Mouse (Mus musculus): ENCODE data around the gene Tmem62. TPM values are rescaled to one million over a fixed set of nuclear protein-coding genes. Genes with fewer than 3 reads are reported as not detected.
A peak's percentile ranks its signal among the peaks of the same experiment; 100 is the strongest.
"Not testable (repeated sequence)": the region's sequence is repeated elsewhere in the genome, so short reads cannot be mapped to it uniquely, and the experiment has no call there.

Tmem62 gene
- polyA plus RNA-seq, 1 experiment from 2014 or later: 3.3 TPM

DNA sequence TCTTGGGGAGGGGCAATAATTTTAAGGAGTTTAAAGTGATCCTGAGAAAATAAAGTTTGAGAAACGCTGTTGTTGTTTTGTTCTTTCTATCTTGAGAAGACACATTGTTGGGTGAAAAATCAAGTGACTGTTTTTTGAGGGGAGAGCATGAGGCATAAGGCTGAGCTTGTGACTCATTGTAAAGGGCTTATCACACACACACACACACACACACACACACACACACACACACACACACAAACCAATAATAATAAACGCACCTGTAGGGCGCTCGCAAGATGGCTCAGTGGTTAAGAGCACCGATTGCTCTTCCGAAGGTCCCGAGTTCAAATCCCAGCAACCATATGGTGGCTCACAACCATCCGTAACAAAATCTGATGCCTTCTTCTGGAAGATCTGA lies 4.6 kb upstream of the Tmem62 start:
- not testable (repeated sequence) for H3K27me3 ChIP-seq (ENCODE audit: low read depth, poor library complexity, severe bottlenecking); H3K27ac ChIP-seq (replicated peaks); H3K4me3 ChIP-seq; DNase-seq (ENCODE audit: low spot score); H3K9me3 ChIP-seq (replicated peaks); H3K36me3 ChIP-seq
- whole genome bisulfite sequencing: 94% methylated on average over 8 of the region's 8 CpGs
- peaks cover 38% of the 10 kb centered on the region for H3K4me1 ChIP-seq

DNA sequence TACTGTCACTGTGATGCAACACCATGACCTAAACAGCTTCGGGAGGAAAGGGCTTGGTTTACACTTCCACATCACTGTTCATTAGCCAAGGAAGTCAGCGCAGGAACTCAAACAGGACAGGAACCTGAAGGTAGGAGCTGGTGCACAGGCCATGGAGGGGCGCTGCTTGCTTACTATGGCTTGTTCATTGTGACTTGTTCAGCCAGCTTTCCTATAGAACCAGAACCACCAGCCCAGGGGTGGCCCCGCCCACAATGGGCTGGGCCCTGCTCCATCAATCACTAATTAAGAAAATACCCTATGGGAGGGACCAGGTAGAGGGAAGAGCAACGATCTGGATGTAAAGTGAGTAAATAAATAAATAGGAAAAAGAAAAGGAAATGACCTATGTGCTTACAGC lies 3.9 kb upstream of the Tmem62 start:
- DNase-seq (ENCODE audit: low spot score): no peak
- no peaks in the 10 kb centered on the region for H3K36me3 ChIP-seq
- 22% methylated on average over 5 of the region's 5 CpGs for WGBS
- peaks cover 14% of the 10 kb centered on the region for H3K27me3 ChIP-seq (ENCODE audit: low read depth, poor library complexity, severe bottlenecking)
- H3K4me1 ChIP-seq: peaks cover 44% of the 10 kb centered on the region
- H3K27ac ChIP-seq (replicated peaks): no peak overlapping the region
- no peak overlapping the region for H3K4me3 ChIP-seq
- no peaks in the 10 kb centered on the region for H3K9me3 ChIP-seq (replicated peaks)

DNA sequence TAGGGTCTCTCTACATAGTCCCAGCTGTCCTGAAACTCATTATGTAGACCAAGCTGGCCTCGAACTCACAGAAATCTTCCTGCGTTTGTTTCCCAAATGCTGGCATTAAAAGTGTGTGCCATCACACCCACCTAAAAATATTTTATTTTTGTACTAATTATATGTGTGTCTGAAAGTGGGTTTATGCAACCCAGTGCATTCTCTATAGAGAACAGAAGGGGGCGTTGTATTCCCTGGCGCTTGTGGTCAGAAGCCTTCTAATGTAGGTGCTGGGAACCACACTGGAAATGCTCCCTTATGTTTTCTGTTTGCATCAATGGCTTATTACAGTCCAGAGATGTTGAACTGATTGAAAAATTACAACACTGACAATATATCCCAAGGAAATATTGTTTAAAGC lies 509 bp upstream of the Tmem62 start:
- Histone ChIP-seq H3K4me1 (peaks cover 24% of the 10 kb centered on the region), H3K27ac (replicated peaks) (no peak overlapping the region), H3K9me3 (replicated peaks) (no peaks in the 10 kb centered on the region), H3K36me3 (no peaks in the 10 kb centered on the region), H3K4me3 (peak overlapping the region; percentile 88), H3K27me3 (ENCODE audit: low read depth, poor library complexity, severe bottlenecking) (peaks cover 14% of the 10 kb centered on the region)
- WGBS: 49% methylated on average over 4 of the region's 4 CpGs
- DNase-seq (ENCODE audit: low spot score): no peak

DNA sequence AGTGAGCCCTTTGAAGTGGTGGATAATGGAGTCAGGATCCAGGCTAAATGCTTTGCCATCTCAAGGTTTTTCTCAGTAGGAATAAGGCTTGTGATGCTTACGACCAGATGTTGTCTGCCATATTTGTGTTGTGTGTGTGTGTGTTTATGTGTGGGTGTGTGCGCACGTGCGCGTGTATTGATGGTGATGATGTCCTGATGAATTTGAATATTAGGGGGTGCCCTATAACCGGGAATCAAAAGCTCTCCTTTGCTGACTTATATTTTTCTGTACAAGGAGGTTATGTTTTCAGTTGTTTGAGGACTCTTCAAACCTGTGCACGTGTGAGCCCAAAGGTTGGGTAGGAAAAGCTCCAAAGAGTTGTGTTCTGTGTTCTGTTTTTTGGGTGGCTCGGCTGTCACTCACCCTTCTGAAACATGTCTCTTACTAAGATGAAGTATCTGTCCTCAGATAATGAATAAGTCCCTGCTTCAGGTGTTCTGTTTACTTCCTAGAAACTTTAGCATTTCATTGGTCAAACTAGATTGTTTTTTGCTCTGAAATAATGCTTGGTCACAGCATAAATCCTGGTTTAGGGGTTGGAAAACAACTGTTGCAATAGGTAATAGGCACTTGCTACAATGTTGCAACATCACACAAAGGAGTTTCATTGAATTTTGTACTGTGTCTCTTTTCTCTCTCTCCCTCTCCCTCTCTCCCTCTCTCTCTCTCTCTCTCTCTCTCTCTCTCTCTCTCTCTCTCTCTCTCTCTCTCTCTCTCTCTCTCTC lies 1.3 kb downstream of the Tmem62 start:
- Histone ChIP-seq H3K4me3 (peak overlapping the region; percentile 88), H3K27ac (replicated peaks) (peak overlapping the region; percentile 92; the same call in 1 of the 2 replicates), H3K36me3 (no peaks in the 10 kb centered on the region), H3K9me3 (replicated peaks) (no peaks in the 10 kb centered on the region), H3K27me3 (ENCODE audit: low read depth, poor library complexity, severe bottlenecking) (peaks cover 11% of the 10 kb centered on the region), H3K4me1 (peaks cover 17% of the 10 kb centered on the region)
- no peak for DNase-seq (ENCODE audit: low spot score)
- WGBS: 83% methylated on average over 8 of the region's 8 CpGs

DNA sequence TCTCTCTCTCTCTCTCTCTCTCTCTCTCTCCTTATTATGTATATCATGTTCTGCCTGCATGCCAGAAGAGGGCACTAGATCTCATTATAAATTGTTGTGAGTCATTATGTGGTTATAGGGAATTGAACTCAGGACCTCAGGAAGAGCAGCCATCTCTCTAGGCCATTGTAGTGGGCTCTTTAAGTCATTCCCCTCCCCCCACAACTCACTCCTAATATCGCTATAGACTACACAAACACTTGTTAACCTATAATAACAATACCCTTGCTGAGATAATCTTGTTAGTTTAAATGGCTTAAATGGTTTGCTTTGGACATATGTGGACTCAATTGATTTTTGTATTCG lies 1.8 kb downstream of the Tmem62 start:
- H3K4me3 ChIP-seq: no peak overlapping the region
- H3K36me3 ChIP-seq: no peaks in the 10 kb centered on the region
- H3K9me3 ChIP-seq (replicated peaks): no peaks in the 10 kb centered on the region
- DNase-seq (ENCODE audit: low spot score): no peak
- peaks cover 15% of the 10 kb centered on the region for H3K4me1 ChIP-seq
- WGBS: 40% methylated on average over 2 of the region's 2 CpGs
- H3K27me3 ChIP-seq (ENCODE audit: low read depth, poor library complexity, severe bottlenecking): peaks cover 10% of the 10 kb centered on the region
- no peak overlapping the region for H3K27ac ChIP-seq (replicated peaks)

DNA sequence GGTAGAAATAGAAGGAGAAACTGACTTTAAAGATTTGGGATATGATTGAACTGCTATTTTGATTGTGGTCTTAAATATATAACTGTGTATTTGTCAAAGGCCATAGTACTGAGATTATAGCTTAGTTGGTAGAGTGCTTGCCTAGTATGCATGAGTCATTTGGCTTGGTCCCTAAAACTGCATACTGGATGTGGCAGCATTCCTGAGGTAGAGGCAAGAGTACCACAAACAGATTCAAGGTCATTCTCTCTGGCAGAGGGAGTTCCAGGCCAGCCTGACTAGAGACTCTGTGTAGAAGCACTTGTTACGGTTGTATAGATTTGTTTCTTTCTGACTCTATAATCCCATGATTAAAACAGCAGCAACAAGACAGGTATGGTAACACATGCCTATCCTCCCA lies 3.0 kb downstream of the Tmem62 start:
- Histone ChIP-seq H3K4me1 (peaks cover 15% of the 10 kb centered on the region), H3K9me3 (replicated peaks) (no peaks in the 10 kb centered on the region), H3K27me3 (ENCODE audit: low read depth, poor library complexity, severe bottlenecking) (peaks cover 10% of the 10 kb centered on the region), H3K36me3 (no peaks in the 10 kb centered on the region), H3K4me3 (no peak overlapping the region), H3K27ac (replicated peaks) (no peak overlapping the region)
- no peak for DNase-seq (ENCODE audit: low spot score)
- 87% methylated on average over 1 of the region's 1 CpGs for WGBS

DNA sequence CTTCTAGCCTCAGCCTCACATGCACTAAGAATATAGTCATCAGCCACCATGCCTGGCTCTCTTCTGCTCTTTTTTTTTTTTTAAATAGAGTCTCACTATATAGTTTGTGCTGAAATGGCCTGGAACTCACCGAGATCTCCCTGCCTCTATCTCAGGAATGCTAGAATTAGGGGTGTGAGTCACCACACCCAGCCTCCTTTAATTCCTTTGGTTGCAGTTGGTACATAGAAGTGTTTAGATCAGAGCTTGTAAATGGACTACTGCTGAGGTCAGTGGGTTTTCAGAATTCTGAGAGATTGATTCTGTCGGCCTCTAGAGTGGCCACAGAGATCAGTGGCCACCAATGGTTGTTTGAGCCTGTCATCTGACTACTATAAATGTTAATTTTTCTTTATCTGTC lies 4.0 kb downstream of the Tmem62 start:
- Histone ChIP-seq H3K4me3 (no peak overlapping the region), H3K9me3 (replicated peaks) (no peaks in the 10 kb centered on the region), H3K4me1 (peaks cover 15% of the 10 kb centered on the region), H3K27ac (replicated peaks) (no peak overlapping the region), H3K36me3 (no peaks in the 10 kb centered on the region), H3K27me3 (ENCODE audit: low read depth, poor library complexity, severe bottlenecking) (peaks cover 7% of the 10 kb centered on the region)
- no peak for DNase-seq (ENCODE audit: low spot score)
- WGBS: 75% methylated on average over 2 of the region's 2 CpGs

DNA sequence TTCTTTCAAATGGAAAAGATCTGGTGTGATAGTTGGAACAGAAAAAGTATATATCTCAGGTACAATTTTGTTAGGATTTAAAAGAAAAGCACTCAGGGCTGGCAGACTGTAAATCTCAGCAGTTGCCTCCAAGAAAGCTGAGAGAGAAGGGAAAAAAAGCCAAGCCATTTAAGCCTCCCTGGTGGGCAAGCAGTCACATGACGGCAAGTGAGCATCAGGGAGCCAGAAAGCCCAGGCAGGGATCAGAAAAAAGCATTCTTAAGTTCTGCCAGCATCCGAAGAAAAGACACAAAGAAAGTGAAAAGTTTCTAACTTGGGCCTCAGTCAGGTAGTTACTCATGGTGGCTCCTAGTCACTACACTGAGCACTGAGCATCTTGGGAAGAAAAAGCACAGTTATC lies 6.8 kb downstream of the Tmem62 start:
- WGBS: 8% methylated on average over 2 of the region's 2 CpGs
- H3K4me1 ChIP-seq: no peaks in the 10 kb centered on the region
- DNase-seq (ENCODE audit: low spot score): no peak

DNA sequence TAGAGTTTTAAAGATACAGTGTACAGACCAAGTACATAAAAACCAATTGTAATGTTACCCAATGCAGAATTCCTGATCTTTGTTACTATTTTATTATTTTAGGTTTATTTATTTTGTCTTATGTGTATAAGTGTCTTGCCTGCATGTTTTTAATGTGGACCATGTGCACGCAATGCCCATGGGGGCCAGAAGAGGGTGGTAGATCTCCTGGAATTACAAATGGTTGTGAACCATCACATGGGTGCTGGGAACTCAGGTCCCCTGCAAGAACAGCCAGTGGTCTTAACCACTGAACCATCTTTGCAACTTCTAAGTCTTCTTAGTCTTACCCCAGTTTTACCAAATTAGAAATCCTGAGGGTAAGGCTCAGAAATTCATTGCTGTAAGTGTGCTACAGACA lies 8.4 kb downstream of the Tmem62 start:
- 91% methylated on average over 1 of the region's 1 CpGs for WGBS
- Histone ChIP-seq H3K4me3 (no peak overlapping the region), H3K4me1 (no peaks in the 10 kb centered on the region), H3K9me3 (replicated peaks) (no peaks in the 10 kb centered on the region), H3K27ac (replicated peaks) (no peak overlapping the region), H3K27me3 (ENCODE audit: low read depth, poor library complexity, severe bottlenecking) (no peaks in the 10 kb centered on the region), H3K36me3 (no peaks in the 10 kb centered on the region)
- DNase-seq (ENCODE audit: low spot score): no peak

More for the DNA sequence above, 6.8 kb downstream of the Tmem62 start:
- H3K9me3 ChIP-seq (replicated peaks): no peaks in the 10 kb centered on the region
- no peaks in the 10 kb centered on the region for H3K36me3 ChIP-seq
- H3K27ac ChIP-seq (replicated peaks): no peak overlapping the region
- H3K27me3 ChIP-seq (ENCODE audit: low read depth, poor library complexity, severe bottlenecking): no peaks in the 10 kb centered on the region
- H3K4me3 ChIP-seq: no peak overlapping the region

DNA sequence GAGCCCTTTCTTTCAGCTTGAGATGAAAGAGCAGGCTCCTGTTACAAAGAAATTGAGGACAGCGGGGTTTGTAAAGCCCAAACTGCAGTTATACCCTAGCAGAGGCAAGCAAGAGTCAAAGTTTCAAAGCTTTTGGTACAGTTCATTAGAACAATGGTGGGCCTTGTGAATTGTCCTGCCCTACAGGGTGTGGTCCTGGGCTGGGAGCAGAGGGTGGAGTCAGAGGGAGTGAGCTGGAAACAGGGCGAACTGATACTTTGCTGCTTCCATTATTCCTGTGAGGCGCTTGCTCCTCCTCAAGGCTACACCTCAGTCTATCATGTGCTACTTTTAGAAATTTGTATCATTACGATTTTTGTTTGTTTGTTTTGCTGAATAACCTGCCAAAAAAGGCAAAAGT lies 14.4 kb downstream of the Tmem62 start:
- H3K4me1 ChIP-seq: no peaks in the 10 kb centered on the region
- WGBS: 75% methylated on average over 4 of the region's 4 CpGs
- H3K36me3 ChIP-seq: no peaks in the 10 kb centered on the region
- no peak overlapping the region for H3K27ac ChIP-seq (replicated peaks)
- H3K4me3 ChIP-seq: no peak overlapping the region
- no peak for DNase-seq (ENCODE audit: low spot score)
- no peaks in the 10 kb centered on the region for H3K9me3 ChIP-seq (replicated peaks)
- no peaks in the 10 kb centered on the region for H3K27me3 ChIP-seq (ENCODE audit: low read depth, poor library complexity, severe bottlenecking)

DNA sequence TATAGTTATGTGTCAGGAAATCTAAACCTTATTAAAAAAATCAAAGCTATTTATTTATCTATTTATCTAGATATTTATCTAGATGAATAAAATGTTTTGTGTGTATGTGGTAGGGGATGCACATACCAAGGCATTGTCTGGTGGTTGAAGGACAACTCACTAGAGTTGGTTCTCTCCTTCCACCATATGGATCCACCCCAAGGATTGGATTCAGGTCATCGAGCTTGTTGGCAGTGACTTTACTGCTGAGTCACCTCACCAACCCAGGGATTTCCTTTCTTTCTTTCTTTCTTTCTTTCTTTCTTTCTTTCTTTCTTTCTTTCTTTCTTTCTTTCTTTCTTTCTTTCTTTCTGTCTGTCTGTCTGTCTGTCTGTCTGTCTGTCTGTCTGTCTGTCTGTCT lies 19.8 kb downstream of the Tmem62 start:
- not testable (repeated sequence) for H3K4me1 ChIP-seq; DNase-seq (ENCODE audit: low spot score); H3K9me3 ChIP-seq (replicated peaks); H3K36me3 ChIP-seq; H3K27ac ChIP-seq (replicated peaks); H3K4me3 ChIP-seq; H3K27me3 ChIP-seq (ENCODE audit: low read depth, poor library complexity, severe bottlenecking)
- WGBS: 76% methylated on average over 1 of the region's 1 CpGs

DNA sequence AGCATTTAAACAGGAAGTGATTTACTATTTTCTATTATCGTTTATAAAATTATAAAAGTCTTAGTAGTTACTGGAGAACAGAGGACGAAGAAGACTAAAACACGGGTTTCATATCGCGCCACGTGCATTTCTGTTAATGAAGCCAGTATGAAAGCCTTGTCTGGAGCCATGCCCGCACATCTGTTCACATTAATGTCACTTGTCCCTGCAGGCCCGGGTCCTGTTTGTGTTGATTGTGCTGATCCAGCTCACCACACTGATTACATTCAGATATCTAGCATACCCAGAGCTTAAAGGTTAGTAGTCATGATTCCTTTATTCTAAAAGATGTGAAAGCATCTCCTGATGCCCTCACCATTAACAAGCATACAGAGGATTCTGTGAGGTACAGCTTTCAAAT lies 22.0 kb downstream of the Tmem62 start:
- Histone ChIP-seq H3K4me3 (no peak overlapping the region), H3K36me3 (no peaks in the 10 kb centered on the region), H3K27ac (replicated peaks) (no peak overlapping the region), H3K4me1 (no peaks in the 10 kb centered on the region), H3K27me3 (ENCODE audit: low read depth, poor library complexity, severe bottlenecking) (no peaks in the 10 kb centered on the region), H3K9me3 (replicated peaks) (no peaks in the 10 kb centered on the region)
- DNase-seq (ENCODE audit: low spot score): no peak
- 92% methylated on average over 8 of the region's 8 CpGs for WGBS

DNA sequence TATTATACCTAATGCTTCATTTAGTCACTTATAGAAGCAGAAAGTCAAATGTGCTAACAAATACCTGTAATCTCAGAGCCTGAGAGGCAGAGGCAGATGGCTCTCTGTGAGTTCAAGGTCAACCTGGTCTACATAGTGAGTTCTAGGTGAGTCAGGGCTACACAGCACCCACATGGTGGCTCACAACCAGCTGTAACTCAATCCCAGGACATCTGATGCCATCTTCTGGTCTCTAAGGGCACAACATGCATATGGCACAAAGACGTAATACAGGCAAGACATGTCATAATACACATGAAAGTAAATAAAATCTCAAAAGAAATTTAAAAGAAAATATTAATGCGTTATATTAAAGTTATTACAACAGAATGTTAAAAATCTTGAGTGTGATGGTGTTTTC lies 26.8 kb downstream of the Tmem62 start:
- Histone ChIP-seq H3K9me3 (replicated peaks) (no peaks in the 10 kb centered on the region), H3K27ac (replicated peaks) (no peak overlapping the region), H3K36me3 (no peaks in the 10 kb centered on the region), H3K4me1 (peaks cover 5% of the 10 kb centered on the region; the same call in 1 of the 2 replicates), H3K4me3 (no peak overlapping the region), H3K27me3 (ENCODE audit: low read depth, poor library complexity, severe bottlenecking) (no peaks in the 10 kb centered on the region)
- DNase-seq (ENCODE audit: low spot score): no peak
- 74% methylated on average over 2 of the region's 2 CpGs for WGBS
